Mouse (Mus musculus) monocyte, adult 2 months (primary cell): ENCODE results near the gene Hist1h4a.
A peak's percentile ranks its signal among the peaks of the same experiment; 100 is the strongest.
"Not testable (repeated sequence)": the region's sequence is repeated elsewhere in the genome, so short reads cannot be mapped to it uniquely, and the experiment has no call there.

ENCODE experiments used
- DNase-seq, 2 experiments: peaks; one replicate each; pipeline ENCODE4 v3.0.0; 2022; ENCODE audit warnings: low spot score in 2 of 2, low read depth in 1 of 2

The Hist1h4a gene

GRCm38 (mm10) chr13:23760972-23761864 is at the start of gene Hist1h4a:
Gene Hist1h4a (minus strand): TSS chr13:23761230.
- DNase-seq = peak; percentile 98 to 99

GRCm38 (mm10) chr13:23806422-23807052 is 45.5 kb upstream of the Hist1h4a start, which contains the start of gene Slc17a2:
Gene Slc17a2 (plus strand): TSS chr13:23806993.
- DNase-seq = no peak

GRCm38 (mm10) chr13:23804532-23804931 is 43.5 kb upstream of the Hist1h4a start:
- no peak for DNase-seq

GRCm38 (mm10) chr13:23799405-23799804 is 38.4 kb upstream of the Hist1h4a start:
- DNase-seq = peak; percentile 10 to 36

GRCm38 (mm10) chr13:23792520-23792919 is 31.5 kb upstream of the Hist1h4a start:
- DNase-seq = no peak

- DNase-seq = no peak
These were observed 18.0 kb upstream of the Hist1h4a start for GRCm38 (mm10) chr13:23779025-23779424.

GRCm38 (mm10) chr13:23778339-23778738 is 17.3 kb upstream of the Hist1h4a start:
- DNase-seq = no peak

GRCm38 (mm10) chr13:23772561-23773313 is 11.7 kb upstream of the Hist1h4a start:
- DNase-seq = no peak

- not testable (repeated sequence) for DNase-seq
These were observed 8.6 kb upstream of the Hist1h4a start, which contains the start of gene Trim38 for GRCm38 (mm10) chr13:23769613-23770012. Gene Trim38 (plus strand): TSS chr13:23769913.

GRCm38 (mm10) chr13:23768834-23769397 is 7.9 kb upstream of the Hist1h4a start:
- no peak for DNase-seq

- DNase-seq = no peak
These were observed 5.7 kb upstream of the Hist1h4a start for GRCm38 (mm10) chr13:23766772-23767171.

GRCm38 (mm10) chr13:23765172-23765513 is 4.1 kb upstream of the Hist1h4a start:
- no peak for DNase-seq

GRCm38 (mm10) chr13:23764324-23765171 is 3.5 kb upstream of the Hist1h4a start:
- DNase-seq = no peak

GRCm38 (mm10) chr13:23763586-23764323 is 2.7 kb upstream of the Hist1h4a start, which contains the start of gene Hist1h1a:
Gene Hist1h1a (plus strand): TSS chr13:23763666.
- DNase-seq = peak; percentile 55 to 68

- DNase-seq = no peak
These were observed 2.2 kb upstream of the Hist1h4a start for GRCm38 (mm10) chr13:23763242-23763585.

- DNase-seq = peak; percentile 57 to 59
These were observed 1.1 kb upstream of the Hist1h4a start, which contains the start of gene Hist1h3a for GRCm38 (mm10) chr13:23761871-23762821. Gene Hist1h3a (minus strand): TSS chr13:23762386.

- no peak for DNase-seq
These were observed 624 bp downstream of the Hist1h4a start for GRCm38 (mm10) chr13:23760240-23760971.

GRCm38 (mm10) chr13:23759916-23760239 is 1.2 kb downstream of the Hist1h4a start:
- no peak for DNase-seq
